Mouse (Mus musculus): ENCODE measurements around the gene 2510039O18Rik. TPM values are rescaled to one million over a fixed set of nuclear protein-coding genes. Genes with fewer than 3 reads are reported as not detected.

The 2510039O18Rik gene
- total and polyA plus RNA-seq, 2 experiments from 2014 or later, result 10.4 to 76.2 TPM

GRCm38 (mm10) chr4:147902906-147903500, 37.7 kb upstream of the 2510039O18Rik start:
- H3K9ac ChIP-seq (replicated peaks; ENCODE audit: low read depth, low read length), result no peak overlapping the region
- peak overlapping the region; percentile 64 for H3K4me2 ChIP-seq (ENCODE audit: low read depth, low read length)
- DNase-seq (ENCODE audit: low spot score) (no peak), ATAC-seq (ENCODE audit: insufficient read depth, low read depth) (no peak)
- peak overlapping the region; percentile 90 for H3K27ac ChIP-seq (ENCODE audit: low read depth)
- no peaks in the 10 kb centered on the region for H3K9me3 ChIP-seq (replicated peaks; ENCODE audit: control insufficient read depth, low read length)
- H3K27me3 ChIP-seq (ENCODE audit: control insufficient read depth, insufficient read depth, low read length), result no peaks in the 10 kb centered on the region
- peaks cover 45% of the 10 kb centered on the region for H3K4me1 ChIP-seq (ENCODE audit: control insufficient read depth, insufficient read depth)
- whole genome bisulfite sequencing, result 69% methylated on average over 12 of the region's 12 CpGs
- peaks cover 36% of the 10 kb centered on the region for H3K36me3 ChIP-seq (replicated peaks; ENCODE audit: control insufficient read depth, insufficient read depth, low read length)
- no peak for TF ChIP-seq EP300 (IDR thresholded peaks at IDR 0.05; ENCODE audit: low read depth)
- no peak for TF ChIP-seq CTCF (IDR thresholded peaks at IDR 0.05; ENCODE audit: low read depth)
- peak overlapping the region; percentile 86; the same call in 1 of the 2 replicates for H3K4me3 ChIP-seq (ENCODE audit: low read depth, low read length)

DNA sequence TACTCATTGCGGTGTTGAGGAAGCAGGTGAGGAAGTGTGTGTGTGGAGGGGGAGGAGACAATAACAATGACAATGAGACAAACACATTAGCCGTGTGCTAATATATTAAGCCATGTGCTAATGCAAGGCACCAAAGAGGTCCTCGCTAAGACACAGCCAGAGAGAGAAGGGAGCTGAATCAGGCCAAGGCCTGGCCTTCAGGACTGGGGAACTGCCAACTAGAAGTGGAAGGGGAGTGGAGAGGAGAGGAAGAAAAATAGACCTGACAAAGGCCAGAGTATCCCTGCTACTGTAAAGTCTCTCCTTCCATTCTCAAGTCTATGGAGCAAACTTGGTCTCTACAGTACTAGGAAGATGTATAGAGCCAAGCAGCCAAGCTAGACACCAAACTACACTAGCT, 37.1 kb upstream of the 2510039O18Rik start:
- no peak for DNase-seq (ENCODE audit: low spot score)
- peak overlapping the region; percentile 64 for H3K4me2 ChIP-seq (ENCODE audit: low read depth, low read length)
- 47% methylated on average over 3 of the region's 3 CpGs for WGBS
- TF ChIP-seq CTCF (IDR thresholded peaks at IDR 0.05; ENCODE audit: low read depth), result no peak
- no peak for TF ChIP-seq EP300 (IDR thresholded peaks at IDR 0.05; ENCODE audit: low read depth)
- H3K36me3 ChIP-seq (replicated peaks; ENCODE audit: control insufficient read depth, insufficient read depth, low read length), result peaks cover 30% of the 10 kb centered on the region
- H3K9me3 ChIP-seq (replicated peaks; ENCODE audit: control insufficient read depth, low read length), result no peaks in the 10 kb centered on the region
- ATAC-seq (ENCODE audit: insufficient read depth, low read depth), result no peak
- peaks cover 39% of the 10 kb centered on the region for H3K4me1 ChIP-seq (ENCODE audit: control insufficient read depth, insufficient read depth)
- peak overlapping the region; percentile 86 for H3K4me3 ChIP-seq (ENCODE audit: low read depth, low read length)
- H3K27ac ChIP-seq (ENCODE audit: low read depth), result peak overlapping the region; percentile 90
- no peaks in the 10 kb centered on the region for H3K27me3 ChIP-seq (ENCODE audit: control insufficient read depth, insufficient read depth, low read length)
- H3K9ac ChIP-seq (replicated peaks; ENCODE audit: low read depth, low read length), result peak overlapping the region; percentile 89

- Histone ChIP-seq H3K36me3 (replicated peaks; ENCODE audit: control insufficient read depth, insufficient read depth, low read length) (peaks cover 21% of the 10 kb centered on the region), H3K9me3 (replicated peaks; ENCODE audit: control insufficient read depth, low read length) (no peaks in the 10 kb centered on the region), H3K4me3 (ENCODE audit: low read depth, low read length) (peak within 1 kb of the TSS; percentile 86), H3K27ac (ENCODE audit: low read depth) (peak within 1 kb of the TSS; percentile 90), H3K27me3 (ENCODE audit: control insufficient read depth, insufficient read depth, low read length) (no peaks in the 10 kb centered on the region), H3K4me2 (ENCODE audit: low read depth, low read length) (peak within 1 kb of the TSS; percentile 64), H3K9ac (replicated peaks; ENCODE audit: low read depth, low read length) (peak within 1 kb of the TSS; percentile 89), H3K4me1 (ENCODE audit: control insufficient read depth, insufficient read depth) (peaks cover 31% of the 10 kb centered on the region)
- 0 out of 2 replicates have a peak, but pooled peaks have one; percentile 19 for TF ChIP-seq EP300 (IDR thresholded peaks at IDR 0.05; ENCODE audit: low read depth)
- TF ChIP-seq CTCF (IDR thresholded peaks at IDR 0.05; ENCODE audit: low read depth), result no peak; the same call in 1 of the 2 replicates
- under 1% methylated on average over 56 of the region's 59 CpGs for WGBS
- peak; percentile 93 for DNase-seq (ENCODE audit: low spot score)
- peak; percentile 90 for ATAC-seq (ENCODE audit: insufficient read depth, low read depth)
These were observed 36.2 kb upstream of the 2510039O18Rik start, which contains the start of gene Mfn2 for GRCm38 (mm10) chr4:147904313-147905089. TSS of gene Mfn2 (minus strand) at chr4:147904704.

- ATAC-seq (ENCODE audit: insufficient read depth, low read depth) (peak; percentile 37), DNase-seq (ENCODE audit: low spot score) (no peak)
- peak overlapping the region; percentile 90 for H3K27ac ChIP-seq (ENCODE audit: low read depth)
- TF ChIP-seq CTCF (IDR thresholded peaks at IDR 0.05; ENCODE audit: low read depth) (no peak), EP300 (IDR thresholded peaks at IDR 0.05; ENCODE audit: low read depth) (0 out of 2 replicates have a peak, but pooled peaks have one; percentile 15)
- H3K4me2 ChIP-seq (ENCODE audit: low read depth, low read length), result peak overlapping the region; percentile 64
- peak overlapping the region; percentile 89 for H3K9ac ChIP-seq (replicated peaks; ENCODE audit: low read depth, low read length)
- 0% methylated on average over 8 of the region's 8 CpGs for WGBS
- peaks cover 24% of the 10 kb centered on the region for H3K4me1 ChIP-seq (ENCODE audit: control insufficient read depth, insufficient read depth)
- H3K27me3 ChIP-seq (ENCODE audit: control insufficient read depth, insufficient read depth, low read length), result no peaks in the 10 kb centered on the region
- H3K36me3 ChIP-seq (replicated peaks; ENCODE audit: control insufficient read depth, insufficient read depth, low read length), result peaks cover 17% of the 10 kb centered on the region
- H3K4me3 ChIP-seq (ENCODE audit: low read depth, low read length), result peak overlapping the region; percentile 86
- H3K9me3 ChIP-seq (replicated peaks; ENCODE audit: control insufficient read depth, low read length), result no peaks in the 10 kb centered on the region
These were observed 35.5 kb upstream of the 2510039O18Rik start for GRCm38 (mm10) chr4:147905090-147905659.

DNA sequence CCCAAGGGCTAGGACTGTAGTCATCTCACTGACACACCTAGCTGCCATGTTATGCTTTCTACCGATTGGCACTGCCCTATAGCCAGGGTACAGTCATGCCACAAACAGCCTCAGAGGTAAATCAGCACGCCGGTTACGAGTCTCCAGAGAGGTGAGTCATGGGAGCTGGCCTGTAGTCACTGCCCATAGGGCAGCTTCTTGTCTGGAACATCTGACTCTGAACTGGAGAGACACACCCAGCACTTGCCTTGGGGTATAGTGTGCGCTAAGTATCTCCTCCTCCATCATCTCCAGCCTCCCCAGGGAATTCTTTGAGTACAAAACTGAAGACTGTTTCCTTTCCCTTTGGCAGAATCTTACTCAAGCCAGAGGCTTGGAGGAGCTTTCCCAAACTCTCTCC, 34.5 kb upstream of the 2510039O18Rik start:
- Histone ChIP-seq H3K36me3 (replicated peaks; ENCODE audit: control insufficient read depth, insufficient read depth, low read length) (peaks cover 28% of the 10 kb centered on the region), H3K27ac (ENCODE audit: low read depth) (peak overlapping the region; percentile 12; the same call in 1 of the 2 replicates), H3K4me1 (ENCODE audit: control insufficient read depth, insufficient read depth) (peaks cover 14% of the 10 kb centered on the region), H3K4me3 (ENCODE audit: low read depth, low read length) (no peak overlapping the region), H3K27me3 (ENCODE audit: control insufficient read depth, insufficient read depth, low read length) (no peaks in the 10 kb centered on the region), H3K9ac (replicated peaks; ENCODE audit: low read depth, low read length) (no peak overlapping the region), H3K4me2 (ENCODE audit: low read depth, low read length) (no peak overlapping the region), H3K9me3 (replicated peaks; ENCODE audit: control insufficient read depth, low read length) (no peaks in the 10 kb centered on the region)
- DNase-seq (ENCODE audit: low spot score) (no peak), ATAC-seq (ENCODE audit: insufficient read depth, low read depth) (no peak)
- TF ChIP-seq EP300 (IDR thresholded peaks at IDR 0.05; ENCODE audit: low read depth) (no peak), CTCF (IDR thresholded peaks at IDR 0.05; ENCODE audit: low read depth) (no peak)
- 70% methylated on average over 5 of the region's 5 CpGs for WGBS

Measured in heart, postnatal 0 days (tissue).